Mouse (Mus musculus) liver, embryonic 12.5 days (tissue): Measurements from ENCODE around the gene Dcdc2b. TPM values are rescaled to one million over a fixed set of nuclear protein-coding genes. Genes with fewer than 3 reads are reported as not detected.

Experiments used
- ATAC-seq: fragments of 200-750 bp; cut with Nextera tagmentation; 2 replicates; pipeline ENCODE4 v1.8.0; 2017; ENCODE audit warnings: moderate number of reproducible peaks, mild to moderate bottlenecking, moderate library complexity
- H3K27ac ChIP-seq: fragments of 300-500 bp; sonication (generic); 2 replicates; pipeline ENCODE4 v1.5.1; 2016; ENCODE audit warnings: mild to moderate bottlenecking
- H3K27me3 ChIP-seq: fragments of 300-500 bp; sonication (generic); replicated peaks from 2 replicates; pipeline ENCODE4 v1.6.1; 2016; ENCODE audit warnings: mild to moderate bottlenecking, moderate library complexity
- H3K36me3 ChIP-seq: fragments of 300-500 bp; sonication (generic); 2 replicates; pipeline ENCODE4 v1.6.1; 2016; ENCODE audit warnings: mild to moderate bottlenecking, moderate library complexity
- H3K4me1 ChIP-seq: fragments of 300-500 bp; sonication (generic); 2 replicates; pipeline ENCODE4 v1.6.1; 2016
- H3K4me2 ChIP-seq: fragments of 300-500 bp; sonication (generic); 2 replicates; pipeline ENCODE4 v1.6.1; 2016; ENCODE audit warnings: mild to moderate bottlenecking, moderate library complexity
- H3K4me3 ChIP-seq: fragments of 300-500 bp; sonication (generic); 2 replicates; pipeline ENCODE4 v1.5.1; 2016; ENCODE audit warnings: mild to moderate bottlenecking, moderate library complexity
- H3K9ac ChIP-seq: fragments of 300-500 bp; sonication (generic); 2 replicates; pipeline ENCODE4 v1.6.1; 2016; ENCODE audit warnings: mild to moderate bottlenecking, moderate library complexity
- H3K9me3 ChIP-seq: fragments of 300-500 bp; sonication (generic); replicated peaks from 2 replicates; pipeline ENCODE4 v1.6.1; 2016; ENCODE audit warnings: mild to moderate bottlenecking, moderate library complexity
- WGBS: fragments of 180-500 bp; shearing (Covaris S2); methylation state at CpG from one replicate; pipeline ENCODE4 v1.1.7; 2016; ENCODE audit not compliant: insufficient replicate concordance; 5-methylcytosine and 5-hydroxymethylcytosine counted together
- polyA plus RNA-seq: library from polyadenylated mRNA; unstranded; fragments of >200 nt; fragmentation: Nextera tagmentation; extraction: Ambion mirVana; gene quantifications from 2 replicates; pipeline ENCODE4 v1.2.1, GENCODE M21; 2016

Gene Dcdc2b
- polyA plus RNA-seq: 0.51 and 1.3 TPM in 2 replicates

- Histone ChIP-seq H3K9ac (no peak within 1 kb of the TSS), H3K4me1 (peaks cover 16% of the 10 kb centered on the region), H3K36me3 (peaks cover 42% of the 10 kb centered on the region), H3K27ac (no peak within 1 kb of the TSS), H3K27me3 (no peaks in the 10 kb centered on the region), H3K4me3 (no peak within 1 kb of the TSS), H3K9me3 (no peaks in the 10 kb centered on the region), H3K4me2 (no peak within 1 kb of the TSS)
- ATAC-seq: no peak
- WGBS: 78% methylated on average over 6 of the region's 6 CpGs
These were observed at the start of gene Dcdc2b for GRCm38 (mm10) chr4:129614093-129614492. TSS of gene Dcdc2b (minus strand) at chr4:129614257.

- Histone ChIP-seq H3K27ac (no peak overlapping the region), H3K9me3 (no peaks in the 10 kb centered on the region), H3K36me3 (peaks cover 80% of the 10 kb centered on the region), H3K4me1 (no peaks in the 10 kb centered on the region), H3K4me2 (no peak overlapping the region), H3K9ac (no peak overlapping the region), H3K4me3 (no peak overlapping the region), H3K27me3 (no peaks in the 10 kb centered on the region)
- ATAC-seq: no peak
- 78% methylated on average over 3 of the region's 3 CpGs for WGBS
These were observed 48.3 kb upstream of the Dcdc2b start for GRCm38 (mm10) chr4:129662255-129662813.

GRCm38 (mm10) chr4:129661584-129661983, 47.5 kb upstream of the Dcdc2b start:
- Histone ChIP-seq H3K4me1 (no peaks in the 10 kb centered on the region), H3K27me3 (no peaks in the 10 kb centered on the region), H3K4me3 (no peak overlapping the region), H3K4me2 (no peak overlapping the region), H3K9ac (no peak overlapping the region), H3K36me3 (peaks cover 82% of the 10 kb centered on the region), H3K9me3 (no peaks in the 10 kb centered on the region), H3K27ac (no peak overlapping the region)
- WGBS: 87% methylated on average over 3 of the region's 3 CpGs
- no peak for ATAC-seq

- no peaks in the 10 kb centered on the region for H3K4me1 ChIP-seq
- no peak for ATAC-seq
- H3K4me2 ChIP-seq: no peak overlapping the region
- no peak overlapping the region for H3K27ac ChIP-seq
- no peaks in the 10 kb centered on the region for H3K27me3 ChIP-seq
- H3K9ac ChIP-seq: no peak overlapping the region
- 86% methylated on average over 14 of the region's 14 CpGs for WGBS
- no peak overlapping the region for H3K4me3 ChIP-seq
- H3K36me3 ChIP-seq: peaks cover 97% of the 10 kb centered on the region
- H3K9me3 ChIP-seq: no peaks in the 10 kb centered on the region
These were observed 40.7 kb upstream of the Dcdc2b start for GRCm38 (mm10) chr4:129654770-129655169.

- H3K9ac ChIP-seq: no peak overlapping the region
- H3K36me3 ChIP-seq: peaks cover 96% of the 10 kb centered on the region
- H3K4me2 ChIP-seq: no peak overlapping the region
- H3K4me3 ChIP-seq: no peak overlapping the region
- 85% methylated on average over 8 of the region's 8 CpGs for WGBS
- ATAC-seq: no peak
- H3K9me3 ChIP-seq: no peaks in the 10 kb centered on the region
- no peak overlapping the region for H3K27ac ChIP-seq
- H3K4me1 ChIP-seq: no peaks in the 10 kb centered on the region
- H3K27me3 ChIP-seq: no peaks in the 10 kb centered on the region
These were observed 36.3 kb upstream of the Dcdc2b start for GRCm38 (mm10) chr4:129650359-129650758.

GRCm38 (mm10) chr4:129648656-129649055, 34.6 kb upstream of the Dcdc2b start:
- H3K4me3 ChIP-seq: no peak overlapping the region
- no peaks in the 10 kb centered on the region for H3K9me3 ChIP-seq
- no peak overlapping the region for H3K9ac ChIP-seq
- H3K36me3 ChIP-seq: peaks cover 88% of the 10 kb centered on the region
- H3K4me2 ChIP-seq: no peak overlapping the region
- ATAC-seq: no peak
- no peaks in the 10 kb centered on the region for H3K4me1 ChIP-seq
- no peaks in the 10 kb centered on the region for H3K27me3 ChIP-seq
- H3K27ac ChIP-seq: no peak overlapping the region
- 79% methylated on average over 1 of the region's 1 CpGs for WGBS

- Histone ChIP-seq H3K4me2 (no peak overlapping the region), H3K9ac (no peak overlapping the region), H3K27me3 (no peaks in the 10 kb centered on the region), H3K36me3 (peaks cover 56% of the 10 kb centered on the region), H3K9me3 (no peaks in the 10 kb centered on the region), H3K4me1 (peaks cover 10% of the 10 kb centered on the region), H3K27ac (no peak overlapping the region), H3K4me3 (no peak overlapping the region)
- WGBS: 63% methylated on average over 6 of the region's 6 CpGs
- ATAC-seq: no peak
These were observed 31.1 kb upstream of the Dcdc2b start for GRCm38 (mm10) chr4:129645204-129645603.

GRCm38 (mm10) chr4:129641756-129642155, 27.7 kb upstream of the Dcdc2b start:
- Histone ChIP-seq H3K4me2 (peak overlapping the region; percentile 94), H3K36me3 (peaks cover 50% of the 10 kb centered on the region), H3K9me3 (no peaks in the 10 kb centered on the region), H3K4me1 (peaks cover 31% of the 10 kb centered on the region), H3K27me3 (no peaks in the 10 kb centered on the region), H3K9ac (peak overlapping the region; percentile 45; the same call in 1 of the 2 replicates), H3K27ac (peak overlapping the region; percentile 71), H3K4me3 (peak overlapping the region; percentile 75)
- no peak for ATAC-seq
- 54% methylated on average over 5 of the region's 5 CpGs for WGBS

- peaks cover 35% of the 10 kb centered on the region for H3K4me1 ChIP-seq
- ATAC-seq: peak; percentile 91
- H3K4me2 ChIP-seq: peak within 1 kb of the TSS; percentile 94
- WGBS: under 1% methylated on average over 60 of the region's 60 CpGs
- peak within 1 kb of the TSS; percentile 89 for H3K27ac ChIP-seq
- no peaks in the 10 kb centered on the region for H3K9me3 ChIP-seq
- H3K4me3 ChIP-seq: peak within 1 kb of the TSS; percentile 75
- peak within 1 kb of the TSS; percentile 85 for H3K9ac ChIP-seq
- H3K36me3 ChIP-seq: peaks cover 52% of the 10 kb centered on the region
- no peaks in the 10 kb centered on the region for H3K27me3 ChIP-seq
These were observed 26.8 kb upstream of the Dcdc2b start, which contains the start of gene Txlna for GRCm38 (mm10) chr4:129640638-129641467. TSS of gene Txlna (minus strand) at chr4:129641065.

GRCm38 (mm10) chr4:129640101-129640637, 26.1 kb upstream of the Dcdc2b start:
- WGBS: 3% methylated on average over 17 of the region's 17 CpGs
- peak overlapping the region; percentile 85 for H3K9ac ChIP-seq
- H3K9me3 ChIP-seq: no peaks in the 10 kb centered on the region
- peaks cover 39% of the 10 kb centered on the region for H3K4me1 ChIP-seq
- H3K27ac ChIP-seq: peak overlapping the region; percentile 89
- no peak for ATAC-seq
- H3K27me3 ChIP-seq: no peaks in the 10 kb centered on the region
- H3K4me2 ChIP-seq: peak overlapping the region; percentile 94
- peak overlapping the region; percentile 75 for H3K4me3 ChIP-seq
- peaks cover 52% of the 10 kb centered on the region for H3K36me3 ChIP-seq

- H3K4me1 ChIP-seq: peaks cover 48% of the 10 kb centered on the region
- H3K9ac ChIP-seq: peak overlapping the region; percentile 85
- no peak for ATAC-seq
- peak overlapping the region; percentile 89; the same call in 1 of the 2 replicates for H3K27ac ChIP-seq
- H3K27me3 ChIP-seq: no peaks in the 10 kb centered on the region
- no peaks in the 10 kb centered on the region for H3K9me3 ChIP-seq
- peaks cover 54% of the 10 kb centered on the region for H3K36me3 ChIP-seq
- 83% methylated on average over 15 of the region's 15 CpGs for WGBS
- H3K4me3 ChIP-seq: peak overlapping the region; percentile 75
- H3K4me2 ChIP-seq: peak overlapping the region; percentile 94
These were observed 25.2 kb upstream of the Dcdc2b start for GRCm38 (mm10) chr4:129639221-129639620.

GRCm38 (mm10) chr4:129633852-129634251, 19.8 kb upstream of the Dcdc2b start:
- peak; percentile 80 for ATAC-seq
- H3K4me3 ChIP-seq: no peak overlapping the region
- peak overlapping the region; percentile 23; the same call in 1 of the 2 replicates for H3K27ac ChIP-seq
- H3K27me3 ChIP-seq: no peaks in the 10 kb centered on the region
- H3K9ac ChIP-seq: no peak overlapping the region
- WGBS: 44% methylated on average over 6 of the region's 6 CpGs
- peaks cover 98% of the 10 kb centered on the region for H3K36me3 ChIP-seq
- H3K4me2 ChIP-seq: peak overlapping the region; percentile 19
- H3K9me3 ChIP-seq: no peaks in the 10 kb centered on the region
- peaks cover 37% of the 10 kb centered on the region for H3K4me1 ChIP-seq
